Mouse (Mus musculus): ENCODE data around the gene Pax7. TPM values are rescaled to one million over a fixed set of nuclear protein-coding genes. Genes with fewer than 3 reads are reported as not detected.

Pax7 gene
- polyA plus RNA-seq, 1 experiment from 2014 or later = not detected

- Histone ChIP-seq H3K27ac (ENCODE audit: low read depth) (no peak overlapping the region), H3K9me3 (ENCODE audit: control insufficient read depth, low read length) (no peaks in the 10 kb centered on the region), H3K4me2 (ENCODE audit: low read length) (no peak overlapping the region), H3K9ac (ENCODE audit: low read length) (no peak overlapping the region), H3K36me3 (ENCODE audit: control insufficient read depth, insufficient read depth, low read length) (no peaks in the 10 kb centered on the region), H3K4me3 (ENCODE audit: low read depth, low read length) (no peak overlapping the region), H3K27me3 (replicated peaks; ENCODE audit: control insufficient read depth, insufficient read depth, low read length) (peaks cover 99% of the 10 kb centered on the region), H3K4me1 (replicated peaks; ENCODE audit: control insufficient read depth, insufficient read depth, low read length) (no peaks in the 10 kb centered on the region)
- ATAC-seq (replicated peaks; ENCODE audit: low FRiP score, low TSS enrichment, low read depth) (no peak), DNase-seq (ENCODE audit: low spot score) (no peak)
- WGBS = 1% methylated on average over 28 of the region's 28 CpGs
Measured at GRCm38 (mm10) chr4:139822214-139823137, 10.9 kb downstream of the Pax7 start.

- H3K4me3 ChIP-seq (ENCODE audit: low read depth, low read length) = peak overlapping the region; percentile 9; the same call in 1 of the 2 replicates
- ATAC-seq (replicated peaks; ENCODE audit: low FRiP score, low TSS enrichment, low read depth) (no peak), DNase-seq (ENCODE audit: low spot score) (peak; percentile 70)
- H3K36me3 ChIP-seq (ENCODE audit: control insufficient read depth, insufficient read depth, low read length) = no peaks in the 10 kb centered on the region
- under 1% methylated on average over 57 of the region's 65 CpGs for WGBS
- peak overlapping the region; percentile 27 for H3K4me2 ChIP-seq (ENCODE audit: low read length)
- no peak overlapping the region for H3K27ac ChIP-seq (ENCODE audit: low read depth)
- no peak overlapping the region for H3K9ac ChIP-seq (ENCODE audit: low read length)
- no peaks in the 10 kb centered on the region for H3K4me1 ChIP-seq (replicated peaks; ENCODE audit: control insufficient read depth, insufficient read depth, low read length)
- peaks cover 99% of the 10 kb centered on the region for H3K27me3 ChIP-seq (replicated peaks; ENCODE audit: control insufficient read depth, insufficient read depth, low read length)
- H3K9me3 ChIP-seq (ENCODE audit: control insufficient read depth, low read length) = no peaks in the 10 kb centered on the region
Measured at GRCm38 (mm10) chr4:139821491-139822160, 11.7 kb downstream of the Pax7 start.

GRCm38 (mm10) chr4:139821071-139821470, 12.3 kb downstream of the Pax7 start:
- no peaks in the 10 kb centered on the region for H3K9me3 ChIP-seq (ENCODE audit: control insufficient read depth, low read length)
- ATAC-seq (replicated peaks; ENCODE audit: low FRiP score, low TSS enrichment, low read depth) (no peak), DNase-seq (ENCODE audit: low spot score) (peak; percentile 68)
- no peak overlapping the region for H3K9ac ChIP-seq (ENCODE audit: low read length)
- WGBS = 1% methylated on average over 22 of the region's 22 CpGs
- H3K4me3 ChIP-seq (ENCODE audit: low read depth, low read length) = 0 out of 2 replicates have a peak overlapping the region, but pooled peaks have one; percentile 9
- H3K27me3 ChIP-seq (replicated peaks; ENCODE audit: control insufficient read depth, insufficient read depth, low read length) = peaks cover 99% of the 10 kb centered on the region
- H3K36me3 ChIP-seq (ENCODE audit: control insufficient read depth, insufficient read depth, low read length) = no peaks in the 10 kb centered on the region
- H3K4me2 ChIP-seq (ENCODE audit: low read length) = no peak overlapping the region; the same call in 1 of the 2 replicates
- H3K27ac ChIP-seq (ENCODE audit: low read depth) = no peak overlapping the region
- no peaks in the 10 kb centered on the region for H3K4me1 ChIP-seq (replicated peaks; ENCODE audit: control insufficient read depth, insufficient read depth, low read length)

GRCm38 (mm10) chr4:139819411-139820030, 13.8 kb downstream of the Pax7 start:
- no peak for DNase-seq (ENCODE audit: low spot score)
- 6% methylated on average over 9 of the region's 9 CpGs for WGBS
- Histone ChIP-seq H3K36me3 (ENCODE audit: control insufficient read depth, insufficient read depth, low read length) (no peaks in the 10 kb centered on the region), H3K4me3 (ENCODE audit: low read depth, low read length) (no peak overlapping the region), H3K27ac (ENCODE audit: low read depth) (no peak overlapping the region), H3K27me3 (replicated peaks; ENCODE audit: control insufficient read depth, insufficient read depth, low read length) (peaks cover 98% of the 10 kb centered on the region), H3K4me2 (ENCODE audit: low read length) (no peak overlapping the region), H3K9ac (ENCODE audit: low read length) (no peak overlapping the region), H3K9me3 (ENCODE audit: control insufficient read depth, low read length) (no peaks in the 10 kb centered on the region), H3K4me1 (replicated peaks; ENCODE audit: control insufficient read depth, insufficient read depth, low read length) (no peaks in the 10 kb centered on the region)
- no peak for ATAC-seq (replicated peaks; ENCODE audit: low FRiP score, low TSS enrichment, low read depth)

- no peaks in the 10 kb centered on the region for H3K9me3 ChIP-seq (ENCODE audit: control insufficient read depth, low read length)
- H3K4me1 ChIP-seq (replicated peaks; ENCODE audit: control insufficient read depth, insufficient read depth, low read length) = no peaks in the 10 kb centered on the region
- no peak for ATAC-seq (replicated peaks; ENCODE audit: low FRiP score, low TSS enrichment, low read depth)
- H3K27me3 ChIP-seq (replicated peaks; ENCODE audit: control insufficient read depth, insufficient read depth, low read length) = peaks cover 98% of the 10 kb centered on the region
- H3K4me3 ChIP-seq (ENCODE audit: low read depth, low read length) = no peak overlapping the region
- no peak overlapping the region for H3K27ac ChIP-seq (ENCODE audit: low read depth)
- DNase-seq (ENCODE audit: low spot score) = no peak
- H3K9ac ChIP-seq (ENCODE audit: low read length) = no peak overlapping the region
- no peaks in the 10 kb centered on the region for H3K36me3 ChIP-seq (ENCODE audit: control insufficient read depth, insufficient read depth, low read length)
- no peak overlapping the region for H3K4me2 ChIP-seq (ENCODE audit: low read length)
- 1% methylated on average over 7 of the region's 7 CpGs for WGBS
Measured at GRCm38 (mm10) chr4:139818163-139818562, 15.2 kb downstream of the Pax7 start.

GRCm38 (mm10) chr4:139813371-139813960, 19.9 kb downstream of the Pax7 start:
- DNase-seq (ENCODE audit: low spot score) (no peak), ATAC-seq (replicated peaks; ENCODE audit: low FRiP score, low TSS enrichment, low read depth) (no peak)
- Histone ChIP-seq H3K27me3 (replicated peaks; ENCODE audit: control insufficient read depth, insufficient read depth, low read length) (peaks cover 88% of the 10 kb centered on the region), H3K36me3 (ENCODE audit: control insufficient read depth, insufficient read depth, low read length) (no peaks in the 10 kb centered on the region), H3K27ac (ENCODE audit: low read depth) (no peak overlapping the region), H3K9ac (ENCODE audit: low read length) (no peak overlapping the region), H3K4me1 (replicated peaks; ENCODE audit: control insufficient read depth, insufficient read depth, low read length) (peaks cover 6% of the 10 kb centered on the region), H3K4me3 (ENCODE audit: low read depth, low read length) (no peak overlapping the region), H3K4me2 (ENCODE audit: low read length) (no peak overlapping the region), H3K9me3 (ENCODE audit: control insufficient read depth, low read length) (no peaks in the 10 kb centered on the region)
- WGBS = 16% methylated on average over 9 of the region's 9 CpGs

- no peak overlapping the region for H3K4me2 ChIP-seq (ENCODE audit: low read length)
- H3K9ac ChIP-seq (ENCODE audit: low read length) = no peak overlapping the region
- 46% methylated on average over 4 of the region's 4 CpGs for WGBS
- H3K27me3 ChIP-seq (replicated peaks; ENCODE audit: control insufficient read depth, insufficient read depth, low read length) = peaks cover 82% of the 10 kb centered on the region
- no peak overlapping the region for H3K27ac ChIP-seq (ENCODE audit: low read depth)
- DNase-seq (ENCODE audit: low spot score) (no peak), ATAC-seq (replicated peaks; ENCODE audit: low FRiP score, low TSS enrichment, low read depth) (no peak)
- no peak overlapping the region for H3K4me3 ChIP-seq (ENCODE audit: low read depth, low read length)
- no peaks in the 10 kb centered on the region for H3K9me3 ChIP-seq (ENCODE audit: control insufficient read depth, low read length)
- H3K4me1 ChIP-seq (replicated peaks; ENCODE audit: control insufficient read depth, insufficient read depth, low read length) = peaks cover 6% of the 10 kb centered on the region
- no peaks in the 10 kb centered on the region for H3K36me3 ChIP-seq (ENCODE audit: control insufficient read depth, insufficient read depth, low read length)
Measured at GRCm38 (mm10) chr4:139811901-139812300, 21.4 kb downstream of the Pax7 start.

GRCm38 (mm10) chr4:139811475-139811874, 21.9 kb downstream of the Pax7 start:
- Histone ChIP-seq H3K4me1 (replicated peaks; ENCODE audit: control insufficient read depth, insufficient read depth, low read length) (peaks cover 6% of the 10 kb centered on the region), H3K27ac (ENCODE audit: low read depth) (no peak overlapping the region), H3K27me3 (replicated peaks; ENCODE audit: control insufficient read depth, insufficient read depth, low read length) (peaks cover 82% of the 10 kb centered on the region), H3K9ac (ENCODE audit: low read length) (no peak overlapping the region), H3K9me3 (ENCODE audit: control insufficient read depth, low read length) (no peaks in the 10 kb centered on the region), H3K4me2 (ENCODE audit: low read length) (no peak overlapping the region), H3K36me3 (ENCODE audit: control insufficient read depth, insufficient read depth, low read length) (no peaks in the 10 kb centered on the region), H3K4me3 (ENCODE audit: low read depth, low read length) (no peak overlapping the region)
- DNase-seq (ENCODE audit: low spot score) (no peak), ATAC-seq (replicated peaks; ENCODE audit: low FRiP score, low TSS enrichment, low read depth) (no peak)
- WGBS = 46% methylated on average over 5 of the region's 5 CpGs
